Mouse (Mus musculus) thymus, adult 2 months (tissue): ENCODE results near the gene Pcyox1.

ENCODE experiments used
- CTCF ChIP-seq: fragments of 200-500 bp; IDR thresholded peaks from 2 replicates; pipeline ENCODE4 v1.5.1; 2012; ENCODE audit warnings: mild to moderate bottlenecking, control low read depth, low read length, moderate library complexity, borderline replicate concordance; ENCODE audit not compliant: control insufficient read depth, poor library complexity, insufficient read depth; ENCODE audit errors: extremely low read depth
- POLR2A ChIP-seq: fragments of 200-500 bp; IDR thresholded peaks from 2 replicates; pipeline ENCODE4 v1.6.1; 2012; ENCODE audit warnings: mild to moderate bottlenecking, low read length, control low read depth, moderate library complexity; ENCODE audit not compliant: control insufficient read depth, poor library complexity, insufficient read depth; ENCODE audit errors: extremely low read depth

- TF ChIP-seq CTCF (no peak), POLR2A (no peak)
Measured at GRCm38 (mm10) chr6:86366125-86366852, 30.7 kb downstream of the Pcyox1 start.
